Mouse (Mus musculus) thymus, adult 2 months (tissue): ENCODE results near the gene Slc9a9. TPM values are rescaled to one million over a fixed set of nuclear protein-coding genes. Genes with fewer than 3 reads are reported as not detected.

Experiments used
- DNase-seq: peaks from one replicate; pipeline ENCODE4 v3.0.0; 2021
- H3K27ac ChIP-seq: fragments of 200-500 bp; 2 replicates; pipeline ENCODE4 v1.5.1; 2012; ENCODE audit warnings: low read length, control low read depth; ENCODE audit not compliant: control insufficient read depth, insufficient read depth
- H3K27me3 ChIP-seq: fragments of 200-500 bp; 2 replicates; pipeline ENCODE4 v1.6.1; 2012; ENCODE audit warnings: mild to moderate bottlenecking, low read length, moderate library complexity, mixed read lengths; ENCODE audit not compliant: control insufficient read depth, insufficient read depth
- H3K36me3 ChIP-seq: fragments of 200-500 bp; 2 replicates; pipeline ENCODE4 v1.6.1; 2012; ENCODE audit warnings: mild to moderate bottlenecking, low read length, moderate library complexity; ENCODE audit not compliant: control insufficient read depth, insufficient read depth
- H3K4me1 ChIP-seq: fragments of 200-500 bp; replicated peaks from 2 replicates; pipeline ENCODE4 v1.6.1; 2012; ENCODE audit warnings: low read length; ENCODE audit not compliant: control insufficient read depth, insufficient read depth
- H3K4me3 ChIP-seq: fragments of 200-500 bp; 2 replicates; pipeline ENCODE4 v1.5.1; 2012; ENCODE audit warnings: mild to moderate bottlenecking, low read length, control low read depth, moderate library complexity; ENCODE audit not compliant: control insufficient read depth, insufficient read depth
- CTCF ChIP-seq: fragments of 200-500 bp; IDR thresholded peaks from 2 replicates; pipeline ENCODE4 v1.5.1; 2012; ENCODE audit warnings: mild to moderate bottlenecking, control low read depth, low read length, moderate library complexity, borderline replicate concordance; ENCODE audit not compliant: control insufficient read depth, poor library complexity, insufficient read depth; ENCODE audit errors: extremely low read depth
- POLR2A ChIP-seq: fragments of 200-500 bp; IDR thresholded peaks from 2 replicates; pipeline ENCODE4 v1.6.1; 2012; ENCODE audit warnings: mild to moderate bottlenecking, low read length, control low read depth, moderate library complexity; ENCODE audit not compliant: control insufficient read depth, poor library complexity, insufficient read depth; ENCODE audit errors: extremely low read depth
- WGBS: fragments of 180-500 bp; shearing (Covaris S2); methylation state at CpG from one replicate; pipeline ENCODE4 v1.1.7; 2018; 5-methylcytosine and 5-hydroxymethylcytosine counted together
- polyA plus RNA-seq: library from polyadenylated mRNA; depleted of rRNA; stranded (reverse); fragments of >200 nt; gene quantifications from 2 replicates; pipeline ENCODE4 v1.2.3, GENCODE M21; 2012

Gene Slc9a9
- polyA plus RNA-seq, 1 experiment = 49.7 TPM

GRCm38 (mm10) chr9:95158916-95159315, 489.2 kb downstream of the Slc9a9 start:
- no peaks in the 10 kb centered on the region for H3K36me3 ChIP-seq
- no peak overlapping the region for H3K27ac ChIP-seq
- no peak for DNase-seq
- no peak overlapping the region for H3K4me3 ChIP-seq
- 0 out of 2 replicates have a peak, but pooled peaks cover 2% of the 10 kb centered on the region for H3K4me1 ChIP-seq
- TF ChIP-seq POLR2A (no peak), CTCF (no peak)
- no peaks in the 10 kb centered on the region for H3K27me3 ChIP-seq
- 99% methylated on average over 8 of the region's 8 CpGs for WGBS

- Histone ChIP-seq H3K4me3 (no peak overlapping the region), H3K36me3 (no peaks in the 10 kb centered on the region), H3K4me1 (0 out of 2 replicates have a peak, but pooled peaks cover 2% of the 10 kb centered on the region), H3K27me3 (no peaks in the 10 kb centered on the region), H3K27ac (no peak overlapping the region)
- no peak for DNase-seq
- 97% methylated on average over 7 of the region's 7 CpGs for WGBS
- TF ChIP-seq POLR2A = no peak
- TF ChIP-seq CTCF = no peak
These were observed 491.0 kb downstream of the Slc9a9 start for GRCm38 (mm10) chr9:95160575-95161300.

GRCm38 (mm10) chr9:95161699-95162098, 492.0 kb downstream of the Slc9a9 start:
- TF ChIP-seq CTCF = no peak
- no peak for TF ChIP-seq POLR2A
- H3K27me3 ChIP-seq = no peaks in the 10 kb centered on the region
- no peak overlapping the region for H3K4me3 ChIP-seq
- DNase-seq = no peak
- WGBS = 98% methylated on average over 2 of the region's 2 CpGs
- H3K36me3 ChIP-seq = no peaks in the 10 kb centered on the region
- H3K27ac ChIP-seq = no peak overlapping the region
- 0 out of 2 replicates have a peak, but pooled peaks cover 2% of the 10 kb centered on the region for H3K4me1 ChIP-seq

GRCm38 (mm10) chr9:95166224-95166623, 496.5 kb downstream of the Slc9a9 start:
- Histone ChIP-seq H3K27me3 (no peaks in the 10 kb centered on the region), H3K4me1 (no peaks in the 10 kb centered on the region), H3K27ac (no peak overlapping the region), H3K4me3 (no peak overlapping the region), H3K36me3 (no peaks in the 10 kb centered on the region)
- DNase-seq = no peak
- 86% methylated on average over 4 of the region's 4 CpGs for WGBS
- TF ChIP-seq POLR2A = no peak
- no peak for TF ChIP-seq CTCF

GRCm38 (mm10) chr9:95167806-95168205, 498.1 kb downstream of the Slc9a9 start:
- Histone ChIP-seq H3K4me1 (no peaks in the 10 kb centered on the region), H3K36me3 (no peaks in the 10 kb centered on the region), H3K27ac (no peak overlapping the region), H3K27me3 (no peaks in the 10 kb centered on the region), H3K4me3 (no peak overlapping the region)
- WGBS = 73% methylated on average over 1 of the region's 1 CpGs
- no peak for DNase-seq
- TF ChIP-seq CTCF = no peak
- TF ChIP-seq POLR2A = no peak

GRCm38 (mm10) chr9:95168487-95169008, 498.8 kb downstream of the Slc9a9 start:
- WGBS = 95% methylated on average over 13 of the region's 13 CpGs
- no peak overlapping the region for H3K27ac ChIP-seq
- no peak for DNase-seq
- no peaks in the 10 kb centered on the region for H3K4me1 ChIP-seq
- TF ChIP-seq POLR2A (no peak), CTCF (no peak)
- H3K36me3 ChIP-seq = no peaks in the 10 kb centered on the region
- no peaks in the 10 kb centered on the region for H3K27me3 ChIP-seq
- no peak overlapping the region for H3K4me3 ChIP-seq

GRCm38 (mm10) chr9:95178170-95178569, 508.5 kb downstream of the Slc9a9 start:
- Histone ChIP-seq H3K27ac (no peak overlapping the region), H3K36me3 (no peaks in the 10 kb centered on the region), H3K4me3 (no peak overlapping the region), H3K4me1 (no peaks in the 10 kb centered on the region), H3K27me3 (no peaks in the 10 kb centered on the region)
- 96% methylated on average over 3 of the region's 3 CpGs for WGBS
- TF ChIP-seq CTCF (no peak), POLR2A (no peak)
- no peak for DNase-seq
